Mouse (Mus musculus): ENCODE measurements around the gene Olfr1158. TPM values are rescaled to one million over a fixed set of nuclear protein-coding genes. Genes with fewer than 3 reads are reported as not detected.
"Not testable (repeated sequence)": the region's sequence is repeated elsewhere in the genome, so short reads cannot be mapped to it uniquely, and the experiment has no call there.

Gene Olfr1158
- not detected for total RNA-seq (2022)

DNA sequence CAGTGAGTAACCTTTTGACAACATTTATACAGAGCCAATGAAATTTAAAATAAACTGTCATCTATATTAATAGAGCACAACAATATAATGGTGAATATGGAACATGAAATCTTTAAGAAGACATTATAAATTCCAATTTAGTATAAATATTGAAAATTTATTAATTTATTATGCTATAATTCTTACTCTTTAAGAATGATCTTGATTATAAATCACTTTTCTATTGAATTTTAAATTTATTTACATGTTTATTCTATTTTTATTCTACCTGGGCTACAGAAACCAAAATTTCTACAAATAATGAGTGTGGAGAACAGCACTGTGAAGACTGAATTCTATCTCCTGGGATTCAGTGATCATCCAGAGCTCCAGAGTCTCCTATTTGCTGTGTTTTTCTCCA, at the start of gene Olfr1158:
TSS of gene Olfr1158 (plus strand) at position 301 of the 400 bp plus-strand sequence.
- DNase-seq (ENCODE audit: low spot score in 2 of 2), result no peak

GRCm38 (mm10) chr2:87945037-87945436, 44.9 kb upstream of the Olfr1158 start, which contains the start of gene Olfr1155:
Gene Olfr1155, minus strand, starts transcription at chr2:87945137.
- DNase-seq (ENCODE audit: low spot score in 2 of 2), result no peak

DNA sequence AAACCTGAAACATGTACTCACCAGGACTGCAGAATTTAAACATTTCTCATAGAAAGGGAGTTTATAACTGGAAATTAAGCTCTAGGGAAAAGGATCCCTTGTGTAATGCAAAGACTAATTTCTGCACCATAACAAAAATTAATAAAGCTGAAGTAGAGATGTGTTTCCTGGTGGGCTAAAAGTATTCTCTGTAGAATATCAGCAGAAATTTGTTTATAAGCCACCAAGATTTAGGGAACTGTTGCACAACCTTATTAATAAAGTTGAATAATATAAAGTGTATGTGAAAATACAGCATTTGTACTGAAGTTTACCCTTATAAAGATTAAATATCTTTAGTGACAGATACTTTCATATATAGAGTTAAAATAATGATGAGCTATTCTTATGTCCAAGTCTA, 36.9 kb upstream of the Olfr1158 start, which contains the start of gene Olfr1156:
TSS of gene Olfr1156 (minus strand) at position 101 of the 400 bp plus-strand sequence.
- no peak for DNase-seq (ENCODE audit: low spot score in 2 of 2)

GRCm38 (mm10) chr2:87968199-87968598, 21.7 kb upstream of the Olfr1158 start, which contains the start of gene Olfr1157:
Gene Olfr1157, minus strand, starts transcription at chr2:87968299.
- DNase-seq (ENCODE audit: low spot score in 2 of 2), result no peak

- DNase-seq (ENCODE audit: low spot score in 2 of 2), result no peak
Observed at GRCm38 (mm10) chr2:87974563-87974962, 15.3 kb upstream of the Olfr1158 start, which contains the start of gene Olfr74. Gene Olfr74, minus strand, starts transcription at chr2:87974663.

- no peak for DNase-seq (ENCODE audit: low spot score in 2 of 2)
Observed at GRCm38 (mm10) chr2:88007515-88008318, 17.8 kb downstream of the Olfr1158 start, which contains the start of gene Olfr1160. Gene Olfr1160, minus strand, starts transcription at chr2:88008268.

DNA sequence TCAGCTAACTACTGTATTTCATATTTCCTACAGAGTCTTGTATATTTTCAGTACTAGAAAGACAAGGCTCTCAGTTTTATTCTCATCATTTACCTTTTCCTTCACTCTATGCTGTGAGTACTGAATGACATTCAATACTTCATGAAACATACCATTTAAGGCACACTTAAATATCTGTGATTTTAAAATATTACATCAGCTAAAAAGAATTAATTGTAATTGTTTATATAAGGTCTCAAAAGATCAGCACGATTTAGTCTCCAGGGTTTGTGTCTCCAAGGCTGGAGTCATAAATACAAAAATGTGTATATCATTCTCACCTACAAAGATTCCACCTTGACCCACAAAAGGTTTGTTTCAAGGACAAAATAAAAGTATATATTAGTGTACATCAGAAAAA, 32.6 kb downstream of the Olfr1158 start, which contains the start of gene Olfr1161:
TSS of gene Olfr1161 (plus strand) at position 301 of the 400 bp plus-strand sequence.
- not testable (repeated sequence) for DNase-seq (ENCODE audit: low spot score in 2 of 2)

DNA sequence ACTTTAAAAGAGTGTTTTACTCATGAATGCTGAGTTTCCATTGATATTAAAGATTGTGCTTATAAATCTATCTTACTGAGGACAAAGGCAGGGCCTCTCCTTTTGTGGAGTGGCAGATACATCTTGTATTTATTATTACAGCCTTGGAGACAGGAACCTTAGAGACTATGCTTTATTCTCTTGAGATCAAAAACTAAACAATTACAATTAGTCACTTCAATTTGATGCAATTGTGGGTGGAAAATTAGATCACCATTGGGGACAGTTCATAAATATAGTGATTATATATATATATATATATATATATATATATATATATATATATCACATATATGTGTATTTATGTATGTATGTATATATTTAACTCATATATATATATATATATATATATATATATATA, 47.7 kb downstream of the Olfr1158 start, which contains the start of gene Olfr73:
TSS of gene Olfr73 (minus strand) at position 101 of the 400 bp plus-strand sequence.
- no peak for DNase-seq (ENCODE audit: low spot score in 2 of 2)

Other genes starting within 250 kb of the Olfr1158 start
- gene Olfr1140, start 246.4 kb upstream of the Olfr1158 start, total RNA-seq (2022), result not detected
- not detected for gene Olfr1141, start 236.1 kb upstream of the Olfr1158 start, total RNA-seq (2022)
- not detected for gene Olfr152, start 210.6 kb upstream of the Olfr1158 start, total RNA-seq (2022)
- not detected for gene Olfr1143, start 189.5 kb upstream of the Olfr1158 start, total RNA-seq (2022)
- gene Olfr1145, start 180.3 kb upstream of the Olfr1158 start, total RNA-seq (2022), result not detected
- not detected for gene Olfr1148, start 159.6 kb upstream of the Olfr1158 start, total RNA-seq (2022)
- not detected for gene Olfr1150-ps1, start 146.1 kb upstream of the Olfr1158 start, total RNA-seq (2022)
- not detected for gene Olfr1151, start 134.3 kb upstream of the Olfr1158 start, total RNA-seq (2022)
- gene Olfr1152, start 123.6 kb upstream of the Olfr1158 start, total RNA-seq (2022), result not detected
- not detected for gene Olfr1153, start 95.2 kb upstream of the Olfr1158 start, total RNA-seq (2022)
- gene Olfr1154, start 84.9 kb upstream of the Olfr1158 start, total RNA-seq (2022), result not detected
- not detected for gene Olfr1155, start 45.0 kb upstream of the Olfr1158 start, total RNA-seq (2022)
- gene Olfr1156, start 37.0 kb upstream of the Olfr1158 start, total RNA-seq (2022), result not detected
- not detected for gene Olfr1157, start 21.8 kb upstream of the Olfr1158 start, total RNA-seq (2022)
- gene Olfr74, start 15.4 kb upstream of the Olfr1158 start, total RNA-seq (2022), result not detected
- not detected for gene Olfr1160, start 18.2 kb downstream of the Olfr1158 start, total RNA-seq (2022)
- not detected for gene Olfr1161, start 32.7 kb downstream of the Olfr1158 start, total RNA-seq (2022)
- gene Olfr73, start 47.6 kb downstream of the Olfr1158 start, total RNA-seq (2022), result not detected
- not detected for gene Olfr1162, start 61.0 kb downstream of the Olfr1158 start, total RNA-seq (2022)
- not detected for gene Olfr1163, start 81.7 kb downstream of the Olfr1158 start, total RNA-seq (2022)
- not detected for gene Olfr1164, start 103.9 kb downstream of the Olfr1158 start, total RNA-seq (2022)
- gene Olfr1166, start 138.2 kb downstream of the Olfr1158 start, total RNA-seq (2022), result not detected
- gene Olfr1167, start 165.1 kb downstream of the Olfr1158 start, total RNA-seq (2022), result not detected
- gene Olfr1168, start 191.8 kb downstream of the Olfr1158 start, total RNA-seq (2022), result not detected
- gene Olfr1170, start 238.2 kb downstream of the Olfr1158 start, total RNA-seq (2022), result not detected